Mouse (Mus musculus): Measurements from ENCODE around the gene Wdr83. TPM values are rescaled to one million over a fixed set of nuclear protein-coding genes. Genes with fewer than 3 reads are reported as not detected.

Wdr83 gene
- polyA plus RNA-seq, 1 experiment from 2014 or later, result 47.0 TPM

DNA sequence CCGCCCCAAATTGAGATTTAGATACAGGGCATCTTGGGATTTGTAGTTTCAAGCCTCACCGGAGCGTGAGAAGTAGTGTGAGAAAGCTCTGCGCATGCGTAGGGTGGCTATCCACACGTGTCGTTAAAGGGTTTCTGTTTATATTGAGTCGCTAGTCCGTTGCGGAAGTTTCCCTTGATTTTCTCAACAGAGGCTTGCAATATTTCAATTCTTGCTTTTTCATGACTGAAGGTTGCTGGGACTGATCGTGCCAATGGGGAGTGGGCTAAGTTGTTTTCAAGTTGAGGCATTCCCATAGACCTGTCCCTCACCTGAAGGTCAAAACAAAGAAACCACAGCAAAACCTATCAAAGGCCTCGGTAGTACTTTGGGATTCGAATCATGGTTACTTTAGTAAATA is 46.3 kb downstream of the Wdr83 start:
- Histone ChIP-seq H3K4me3 (ENCODE audit: low read length) (peak overlapping the region; percentile 95), H3K27ac (ENCODE audit: low read length) (peak overlapping the region; percentile 62), H3K4me1 (ENCODE audit: control insufficient read depth, insufficient read depth, low read length) (peaks cover 20% of the 10 kb centered on the region), H3K27me3 (ENCODE audit: control insufficient read depth, insufficient read depth, low read length) (no peaks in the 10 kb centered on the region), H3K9me3 (replicated peaks; ENCODE audit: control insufficient read depth, low read length) (no peaks in the 10 kb centered on the region), H3K36me3 (ENCODE audit: control insufficient read depth, insufficient read depth) (peaks cover 25% of the 10 kb centered on the region), H3K4me2 (ENCODE audit: low read depth, low read length) (peak overlapping the region; percentile 98), H3K9ac (ENCODE audit: low read length) (peak overlapping the region; percentile 96)
- ATAC-seq (replicated peaks; ENCODE audit: extremely low read depth, insufficient read depth, low FRiP score), result no peak
- 1% methylated on average over 13 of the region's 13 CpGs for WGBS

DNA sequence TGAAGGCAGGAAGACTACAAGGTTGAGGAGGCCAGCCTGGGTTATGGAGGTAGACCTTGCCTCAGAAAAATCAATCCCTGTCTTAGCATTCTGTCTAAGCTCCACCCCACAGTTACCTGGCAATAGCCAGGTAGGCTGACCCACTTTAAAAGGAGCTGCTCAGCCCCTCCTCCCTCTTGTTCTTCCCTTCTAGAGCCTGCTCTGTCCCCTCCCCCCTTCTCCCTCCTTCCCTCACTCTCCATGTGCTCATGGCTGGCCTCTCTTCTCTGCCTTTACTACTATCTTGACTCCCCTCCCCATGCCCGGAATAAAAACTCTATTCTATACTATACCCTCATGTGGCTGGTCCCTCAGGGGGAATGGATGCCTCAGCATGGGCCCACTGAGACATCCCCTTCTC is 47.2 kb downstream of the Wdr83 start:
- WGBS, result 63% methylated on average over 1 of the region's 1 CpGs
- H3K36me3 ChIP-seq (ENCODE audit: control insufficient read depth, insufficient read depth), result peaks cover 27% of the 10 kb centered on the region
- no peak overlapping the region for H3K4me3 ChIP-seq (ENCODE audit: low read length)
- H3K27ac ChIP-seq (ENCODE audit: low read length), result no peak overlapping the region
- no peak overlapping the region for H3K4me2 ChIP-seq (ENCODE audit: low read depth, low read length)
- H3K9me3 ChIP-seq (replicated peaks; ENCODE audit: control insufficient read depth, low read length), result no peaks in the 10 kb centered on the region
- no peak for ATAC-seq (replicated peaks; ENCODE audit: extremely low read depth, insufficient read depth, low FRiP score)
- H3K27me3 ChIP-seq (ENCODE audit: control insufficient read depth, insufficient read depth, low read length), result no peaks in the 10 kb centered on the region
- no peak overlapping the region for H3K9ac ChIP-seq (ENCODE audit: low read length)
- peaks cover 22% of the 10 kb centered on the region for H3K4me1 ChIP-seq (ENCODE audit: control insufficient read depth, insufficient read depth, low read length)

DNA sequence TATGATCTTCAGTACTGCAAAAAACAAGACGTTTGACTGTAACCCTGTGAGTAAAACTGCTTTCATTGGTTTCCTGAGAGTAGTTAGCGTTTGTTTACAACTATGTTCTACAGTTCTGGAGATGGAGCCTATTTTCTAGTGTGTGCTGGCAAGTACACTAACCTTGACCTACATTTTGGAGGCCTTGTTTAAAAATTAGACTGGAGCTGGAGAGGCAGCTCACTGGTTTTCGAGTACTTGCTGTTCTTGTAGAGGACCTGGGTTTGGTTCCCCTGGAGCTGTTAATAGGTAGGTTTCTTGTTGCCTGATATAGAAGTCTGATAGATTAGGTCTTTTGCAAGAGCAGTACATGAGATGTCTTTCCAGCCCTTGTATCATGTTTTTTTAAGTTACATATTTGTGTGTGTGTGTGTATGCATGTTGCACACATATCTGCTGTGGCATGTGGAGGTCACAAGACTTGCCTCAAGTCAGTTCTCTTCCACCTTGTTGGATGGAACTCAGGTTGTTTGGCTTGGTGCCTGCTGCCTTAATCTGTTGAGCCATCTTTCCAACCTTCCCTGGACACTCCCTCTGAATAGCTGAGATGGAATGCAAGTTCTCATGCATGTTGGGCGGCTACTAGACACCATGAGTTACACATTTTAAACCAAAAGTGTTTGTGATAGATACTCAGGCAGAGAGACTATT is 48.3 kb downstream of the Wdr83 start:
- Histone ChIP-seq H3K27ac (ENCODE audit: low read length) (no peak overlapping the region), H3K27me3 (ENCODE audit: control insufficient read depth, insufficient read depth, low read length) (no peaks in the 10 kb centered on the region), H3K9me3 (replicated peaks; ENCODE audit: control insufficient read depth, low read length) (no peaks in the 10 kb centered on the region), H3K36me3 (ENCODE audit: control insufficient read depth, insufficient read depth) (peaks cover 27% of the 10 kb centered on the region), H3K4me1 (ENCODE audit: control insufficient read depth, insufficient read depth, low read length) (peaks cover 29% of the 10 kb centered on the region), H3K4me3 (ENCODE audit: low read length) (no peak overlapping the region), H3K9ac (ENCODE audit: low read length) (no peak overlapping the region), H3K4me2 (ENCODE audit: low read depth, low read length) (no peak overlapping the region)
- WGBS, result 79% methylated on average over 4 of the region's 4 CpGs
- no peak for ATAC-seq (replicated peaks; ENCODE audit: extremely low read depth, insufficient read depth, low FRiP score)

DNA sequence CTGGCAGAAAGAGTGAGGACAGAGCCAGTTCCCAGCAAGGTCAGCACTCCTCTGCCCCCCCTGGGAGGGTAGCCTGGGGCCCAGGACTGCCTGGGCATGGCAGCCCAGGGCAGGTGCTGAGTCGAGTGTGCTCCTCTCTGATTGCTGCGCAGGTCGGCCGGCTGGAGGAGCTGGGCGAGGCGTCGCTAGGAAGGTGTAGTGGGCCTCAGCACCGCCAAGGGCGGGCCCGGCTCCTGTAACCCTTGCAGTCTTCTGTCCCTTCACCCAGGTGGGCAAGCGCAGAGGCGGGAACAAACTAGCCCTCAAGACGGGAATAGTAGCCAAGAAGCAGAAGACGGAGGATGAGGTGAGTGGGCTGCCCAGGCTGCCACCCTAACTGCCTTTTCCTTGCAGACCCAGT is 51.8 kb downstream of the Wdr83 start:
- 86% methylated on average over 14 of the region's 14 CpGs for WGBS
- no peak overlapping the region for H3K27ac ChIP-seq (ENCODE audit: low read length)
- ATAC-seq (replicated peaks; ENCODE audit: extremely low read depth, insufficient read depth, low FRiP score), result no peak
- H3K4me1 ChIP-seq (ENCODE audit: control insufficient read depth, insufficient read depth, low read length), result peaks cover 31% of the 10 kb centered on the region
- H3K9me3 ChIP-seq (replicated peaks; ENCODE audit: control insufficient read depth, low read length), result no peaks in the 10 kb centered on the region
- H3K4me2 ChIP-seq (ENCODE audit: low read depth, low read length), result no peak overlapping the region
- H3K36me3 ChIP-seq (ENCODE audit: control insufficient read depth, insufficient read depth), result peaks cover 27% of the 10 kb centered on the region
- peak overlapping the region; percentile 50; the same call in 1 of the 2 replicates for H3K9ac ChIP-seq (ENCODE audit: low read length)
- no peaks in the 10 kb centered on the region for H3K27me3 ChIP-seq (ENCODE audit: control insufficient read depth, insufficient read depth, low read length)
- no peak overlapping the region for H3K4me3 ChIP-seq (ENCODE audit: low read length)

DNA sequence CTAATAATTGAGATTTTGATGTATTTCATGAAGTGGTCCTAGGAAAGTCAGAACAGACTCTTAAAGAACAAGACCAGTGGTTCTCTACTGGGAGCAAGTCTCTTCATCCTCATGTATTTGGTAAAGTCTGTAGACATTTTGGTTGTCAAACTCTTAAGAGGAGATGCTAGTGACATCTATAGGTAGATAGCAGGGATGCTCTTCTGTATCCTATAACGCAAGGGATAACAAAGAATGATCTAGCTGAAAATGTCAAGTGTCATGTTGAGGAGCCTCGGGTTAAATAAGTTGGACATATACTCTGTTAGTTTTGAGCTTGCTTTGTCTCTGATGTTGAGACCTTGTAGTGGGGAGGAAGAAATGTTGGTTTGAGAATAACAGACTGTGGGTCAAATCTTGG is 53.2 kb downstream of the Wdr83 start:
- WGBS, result 15% methylated on average over 2 of the region's 2 CpGs
- H3K4me3 ChIP-seq (ENCODE audit: low read length), result peak overlapping the region; percentile 88
- peak overlapping the region; percentile 87 for H3K4me2 ChIP-seq (ENCODE audit: low read depth, low read length)
- ATAC-seq (replicated peaks; ENCODE audit: extremely low read depth, insufficient read depth, low FRiP score), result no peak
- peak overlapping the region; percentile 97 for H3K9ac ChIP-seq (ENCODE audit: low read length)
- no peaks in the 10 kb centered on the region for H3K9me3 ChIP-seq (replicated peaks; ENCODE audit: control insufficient read depth, low read length)
- H3K27me3 ChIP-seq (ENCODE audit: control insufficient read depth, insufficient read depth, low read length), result no peaks in the 10 kb centered on the region
- H3K4me1 ChIP-seq (ENCODE audit: control insufficient read depth, insufficient read depth, low read length), result peaks cover 36% of the 10 kb centered on the region
- H3K27ac ChIP-seq (ENCODE audit: low read length), result no peak overlapping the region
- peaks cover 38% of the 10 kb centered on the region for H3K36me3 ChIP-seq (ENCODE audit: control insufficient read depth, insufficient read depth)

DNA sequence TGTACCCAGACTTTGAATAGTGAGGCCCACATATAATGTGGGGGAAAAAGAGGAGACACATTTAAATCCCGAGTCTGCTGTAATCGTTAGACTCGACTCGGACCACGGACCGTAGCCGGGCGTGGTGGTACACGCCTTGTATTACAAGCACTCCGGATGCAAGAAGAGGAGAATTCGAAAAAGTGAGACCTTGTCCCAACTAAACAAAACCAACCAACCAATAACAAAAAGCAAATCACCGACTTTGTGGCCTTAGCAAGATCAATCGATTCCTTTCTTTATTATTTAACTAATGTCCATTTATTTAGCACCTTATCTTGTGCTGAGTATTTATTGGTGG is 53.6 kb downstream of the Wdr83 start:
- peaks cover 36% of the 10 kb centered on the region for H3K4me1 ChIP-seq (ENCODE audit: control insufficient read depth, insufficient read depth, low read length)
- peak overlapping the region; percentile 89 for H3K27ac ChIP-seq (ENCODE audit: low read length)
- peak overlapping the region; percentile 88 for H3K4me3 ChIP-seq (ENCODE audit: low read length)
- peak overlapping the region; percentile 97 for H3K9ac ChIP-seq (ENCODE audit: low read length)
- H3K36me3 ChIP-seq (ENCODE audit: control insufficient read depth, insufficient read depth), result peaks cover 37% of the 10 kb centered on the region
- ATAC-seq (replicated peaks; ENCODE audit: extremely low read depth, insufficient read depth, low FRiP score), result no peak
- H3K27me3 ChIP-seq (ENCODE audit: control insufficient read depth, insufficient read depth, low read length), result no peaks in the 10 kb centered on the region
- H3K4me2 ChIP-seq (ENCODE audit: low read depth, low read length), result peak overlapping the region; percentile 87
- WGBS, result 2% methylated on average over 13 of the region's 13 CpGs
- H3K9me3 ChIP-seq (replicated peaks; ENCODE audit: control insufficient read depth, low read length), result no peaks in the 10 kb centered on the region

DNA sequence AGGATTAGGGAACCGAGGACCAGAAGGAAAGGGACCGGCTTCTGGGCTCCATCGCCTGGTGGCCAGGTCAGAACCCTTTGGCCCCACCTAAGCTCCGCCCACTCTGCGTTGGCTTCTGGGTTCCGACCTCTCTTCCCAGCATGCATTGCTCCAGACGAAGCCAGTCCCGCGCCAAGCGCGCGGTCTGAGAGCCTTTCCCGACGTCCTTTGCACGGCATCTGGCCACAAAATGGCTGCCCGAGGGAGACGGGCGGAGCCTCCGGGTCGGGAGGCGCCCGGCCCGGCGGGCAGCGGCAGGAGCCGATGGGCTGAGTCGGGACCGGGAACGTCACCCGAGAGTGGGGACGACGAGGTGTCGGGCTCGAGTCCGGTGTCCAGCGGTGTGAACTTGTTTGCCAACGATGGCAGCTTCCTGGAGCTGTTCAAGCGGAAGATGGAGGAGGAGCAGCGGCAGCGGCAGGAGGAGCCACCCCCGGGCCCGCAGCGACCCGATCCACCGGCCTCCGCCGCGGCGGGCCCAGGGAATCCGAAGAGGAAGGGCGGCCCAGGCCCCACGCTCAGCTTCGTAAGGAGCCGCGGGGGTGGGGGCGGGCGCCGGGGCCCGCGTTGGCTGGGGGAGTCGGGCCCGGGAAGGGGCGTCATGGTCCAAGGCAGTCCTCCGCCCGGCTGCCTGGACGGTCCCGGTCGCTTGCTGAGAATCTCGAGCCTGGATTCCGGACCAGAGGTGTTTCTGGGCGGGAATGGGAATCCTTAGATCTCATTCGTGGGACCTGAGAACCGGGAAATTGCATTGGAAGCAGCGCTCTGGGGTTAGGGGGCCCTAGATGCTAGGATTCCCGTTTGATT is 54.2 kb downstream of the Wdr83 start, which contains the start of gene Trir:
Gene Trir, plus strand, starts transcription at position 154 of the 846 bp plus-strand sequence.
- ATAC-seq (replicated peaks; ENCODE audit: extremely low read depth, insufficient read depth, low FRiP score), result peak; percentile 79
- H3K4me2 ChIP-seq (ENCODE audit: low read depth, low read length), result peak within 1 kb of the TSS; percentile 96
- peak within 1 kb of the TSS; percentile 89 for H3K27ac ChIP-seq (ENCODE audit: low read length)
- peaks cover 36% of the 10 kb centered on the region for H3K4me1 ChIP-seq (ENCODE audit: control insufficient read depth, insufficient read depth, low read length)
- H3K27me3 ChIP-seq (ENCODE audit: control insufficient read depth, insufficient read depth, low read length), result no peaks in the 10 kb centered on the region
- H3K9ac ChIP-seq (ENCODE audit: low read length), result peak within 1 kb of the TSS; percentile 97
- WGBS, result 0% methylated on average over 74 of the region's 75 CpGs
- peak within 1 kb of the TSS; percentile 88 for H3K4me3 ChIP-seq (ENCODE audit: low read length)
- H3K36me3 ChIP-seq (ENCODE audit: control insufficient read depth, insufficient read depth), result peaks cover 37% of the 10 kb centered on the region
- H3K9me3 ChIP-seq (replicated peaks; ENCODE audit: control insufficient read depth, low read length), result no peaks in the 10 kb centered on the region

DNA sequence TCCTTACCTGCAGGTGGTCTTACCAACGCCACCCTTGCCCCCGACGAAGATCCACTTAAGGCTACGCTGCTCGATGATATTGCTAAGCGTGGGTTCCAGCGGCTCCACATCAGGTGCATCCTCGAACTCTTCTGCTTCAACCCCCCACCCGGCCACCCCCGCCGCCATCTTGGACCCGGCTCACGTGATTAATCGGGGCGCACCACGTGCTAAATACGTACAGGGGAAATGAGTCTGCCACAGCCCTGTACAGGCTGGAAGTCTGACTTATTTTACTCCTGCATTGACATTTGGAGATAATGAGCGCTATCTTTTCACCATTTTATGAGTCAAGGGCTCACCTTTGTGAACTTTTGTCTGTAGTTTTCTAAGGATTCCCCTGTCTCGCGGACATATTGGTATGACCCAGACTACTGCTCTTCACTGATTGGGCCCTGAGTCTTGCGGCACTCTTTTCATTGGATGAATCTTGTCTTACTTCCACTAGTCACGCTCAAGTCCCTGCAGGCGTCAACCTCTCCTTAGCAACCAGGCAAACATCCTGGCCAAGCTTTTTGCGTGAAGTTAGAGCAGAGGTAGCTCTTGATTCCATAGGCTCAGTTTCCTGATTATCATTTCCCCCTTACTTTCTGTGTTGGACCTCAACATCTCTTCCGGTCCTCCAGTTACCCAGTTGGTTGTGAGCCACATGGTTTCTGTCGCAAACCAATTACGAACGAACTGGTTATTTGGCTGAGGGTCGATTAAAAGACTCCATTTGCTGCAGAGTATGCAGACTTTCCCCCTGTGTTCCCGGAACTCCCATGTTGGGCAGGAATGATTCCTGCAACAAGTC is 55.8 kb downstream of the Wdr83 start, which contains the start of gene Asna1:
Gene Asna1, minus strand, starts transcription at position 184 of the 835 bp plus-strand sequence.
- Histone ChIP-seq H3K4me3 (ENCODE audit: low read length) (peak within 1 kb of the TSS; percentile 88), H3K36me3 (ENCODE audit: control insufficient read depth, insufficient read depth) (peaks cover 31% of the 10 kb centered on the region), H3K27ac (ENCODE audit: low read length) (peak within 1 kb of the TSS; percentile 83), H3K4me2 (ENCODE audit: low read depth, low read length) (peak within 1 kb of the TSS; percentile 96), H3K27me3 (ENCODE audit: control insufficient read depth, insufficient read depth, low read length) (no peaks in the 10 kb centered on the region), H3K9ac (ENCODE audit: low read length) (peak within 1 kb of the TSS; percentile 88), H3K4me1 (ENCODE audit: control insufficient read depth, insufficient read depth, low read length) (peaks cover 36% of the 10 kb centered on the region), H3K9me3 (replicated peaks; ENCODE audit: control insufficient read depth, low read length) (no peaks in the 10 kb centered on the region)
- peak; percentile 84 for ATAC-seq (replicated peaks; ENCODE audit: extremely low read depth, insufficient read depth, low FRiP score)
- WGBS, result 5% methylated on average over 30 of the region's 30 CpGs

All from heart, embryonic 16.5 days (tissue).